10 mouse cellular contexts compared by ENCODE assay signal in genomic region chr5:107295061-107295816, GRCm38 (mm10). TPM values are rescaled to one million over a fixed set of nuclear protein-coding genes. Genes with fewer than 3 reads are reported as not detected.
A peak's percentile ranks its signal among the peaks of the same experiment; 100 is the strongest.
DNase-seq lines count a peak whose midpoint lies in the region; ATAC-seq lines count a peak whose summit lies in the region.
"Had no signal": no experiment of that assay in that cellular context is flagged by ENCODE, and none has a peak within 500 bp of the region (broad histone marks: within the 10 kb centered on the region; RNA-seq: fewer than 3 reads in every experiment).

No protein-coding gene starts in this region.

- no peak overlapping the region for H3K27ac ChIP-seq in kidney, embryonic 14.5 days (ENCODE audit: low read depth, low read length)
- no peak overlapping the region for H3K27ac ChIP-seq in neural tube, embryonic 15.5 days (replicated peaks)

- ATAC-seq in kidney, embryonic 14.5 days (ENCODE audit: low FRiP score, low TSS enrichment): no peak
- ATAC-seq in granulocyte monocyte progenitor cell, adult 5-6 weeks (replicated peaks; ENCODE audit: poor library complexity, severe bottlenecking): peak; percentile 87
- ATAC-seq in neural tube, embryonic 15.5 days (ENCODE audit: low FRiP score): no peak

- no peaks in the 10 kb centered on the region for H3K27me3 ChIP-seq in kidney, embryonic 14.5 days (ENCODE audit: control insufficient read depth, insufficient read depth, low read length)
- peaks cover 8% of the 10 kb centered on the region; the same call in 1 of the 2 replicates for H3K27me3 ChIP-seq in neural tube, embryonic 15.5 days (replicated peaks)
- H3K27me3 ChIP-seq: embryonic facial prominence, embryonic 15.5 days had no signal

- H3K4me3 ChIP-seq in kidney, embryonic 14.5 days (ENCODE audit: low read length): no peak overlapping the region
- no peak overlapping the region for H3K4me3 ChIP-seq in neural tube, embryonic 15.5 days (replicated peaks)

- H3K9ac ChIP-seq in kidney, embryonic 14.5 days (ENCODE audit: low read depth, low read length): no peak overlapping the region
- H3K9ac ChIP-seq in neural tube, embryonic 15.5 days (replicated peaks): no peak overlapping the region
- H3K9ac ChIP-seq: embryonic facial prominence, embryonic 15.5 days had no signal

- WGBS in kidney, embryonic 14.5 days: 60% methylated on average over 8 of the region's 8 CpGs
- 66% methylated on average over 8 of the region's 8 CpGs for WGBS in neural tube, embryonic 15.5 days

- H3K36me3 ChIP-seq in kidney, embryonic 14.5 days (ENCODE audit: control insufficient read depth, insufficient read depth, low read length): no peaks in the 10 kb centered on the region
- no peaks in the 10 kb centered on the region for H3K36me3 ChIP-seq in neural tube, embryonic 15.5 days
- H3K36me3 ChIP-seq: embryonic facial prominence, embryonic 15.5 days had no signal

- H3K4me2 ChIP-seq in kidney, embryonic 14.5 days (replicated peaks; ENCODE audit: low read depth, low read length): no peak overlapping the region
- H3K4me2 ChIP-seq in neural tube, embryonic 15.5 days: no peak overlapping the region

- H3K4me1 ChIP-seq in kidney, embryonic 14.5 days (ENCODE audit: control insufficient read depth, insufficient read depth, low read length): no peaks in the 10 kb centered on the region
- peaks cover 7% of the 10 kb centered on the region for H3K4me1 ChIP-seq in neural tube, embryonic 15.5 days

- DNase-seq in kidney, adult 18-20 months: peak; percentile 25
- peak; percentile 36 for DNase-seq in Muller cell, postnatal 12 days (ENCODE audit: inconsistent ontology term)
- peak; percentile 47 for DNase-seq in skeletal muscle tissue, adult 2 months (ENCODE audit: low read depth, low spot score)
- no peak for DNase-seq in thymus, postnatal 25 days
- DNase-seq in layer of hippocampus, adult 9-11 months: no peak
- DNase-seq: right cerebral cortex, postnatal 14 days had no signal

- H3K9me3 ChIP-seq in kidney, embryonic 14.5 days (ENCODE audit: control insufficient read depth, low read length): no peaks in the 10 kb centered on the region
- no peaks in the 10 kb centered on the region for H3K9me3 ChIP-seq in neural tube, embryonic 15.5 days (replicated peaks)
- H3K9me3 ChIP-seq: embryonic facial prominence, embryonic 15.5 days had no signal

RNA-seq across cellular contexts. Expression of gene Tgfbr3, which starts 5.8 kb away (rescaled TPM):
- 7.5 and 18.0 TPM in 2 replicates for polyA plus RNA-seq in kidney, embryonic 14.5 days (2014; fragmentation: Nextera tagmentation; extraction: Ambion mirVana)
- total RNA-seq in granulocyte monocyte progenitor cell, adult 5-6 weeks (2014; fragmentation: Nextera tagmentation): 0.30 and 2.4 TPM in 2 replicates
- 1.6 and 2.4 TPM in 2 replicates for total RNA-seq in granulocyte monocyte progenitor cell, adult 5-6 weeks (2017)
- 6.6 and 10.1 TPM in 2 replicates for polyA plus RNA-seq in neural tube, embryonic 15.5 days (2015; fragmentation: Nextera tagmentation; extraction: Ambion mirVana)

RNA-seq across cellular contexts. Expression of gene Brdt, which starts 35.7 kb away (rescaled TPM):
- 1.4 and 1.9 TPM in 2 replicates for polyA plus RNA-seq in kidney, embryonic 14.5 days (2014; fragmentation: Nextera tagmentation; extraction: Ambion mirVana)
- total RNA-seq in granulocyte monocyte progenitor cell, adult 5-6 weeks (2014; fragmentation: Nextera tagmentation): 0.96 TPM in 1 of 2 replicates, not detected in the other
- total RNA-seq in granulocyte monocyte progenitor cell, adult 5-6 weeks (2017): 0.31 and 0.52 TPM in 2 replicates
- polyA plus RNA-seq in neural tube, embryonic 15.5 days (2015; fragmentation: Nextera tagmentation; extraction: Ambion mirVana): 4.3 and 4.7 TPM in 2 replicates

Comparison
In these comparisons a context has a peak if more than half of its experiments do, and no peak if none do; other contexts are left out.
1. DNase-seq: peak in kidney, adult 18-20 months (single experiment), Muller cell, postnatal 12 days (single experiment) and skeletal muscle tissue, adult 2 months (single experiment); none in thymus, postnatal 25 days (single experiment) and layer of hippocampus, adult 9-11 months (single experiment).